Mouse (Mus musculus) stomach, postnatal 0 days (tissue): ENCODE measurements around the gene Slain1. TPM values are rescaled to one million over a fixed set of nuclear protein-coding genes. Genes with fewer than 3 reads are reported as not detected.

Source experiments
- ATAC-seq: fragments of 200-750 bp; cut with Nextera tagmentation; 2 replicates; pipeline ENCODE4 v1.8.0; 2017; ENCODE audit not compliant: low FRiP score, low TSS enrichment
- DNase-seq: peaks from one replicate; pipeline ENCODE4 v3.0.0-alpha.2; 2016; ENCODE audit warnings: low spot score
- H3K27ac ChIP-seq: fragments of 300-500 bp; sonication (generic); replicated peaks from 2 replicates; pipeline ENCODE4 v1.5.1; 2014; ENCODE audit warnings: mild to moderate bottlenecking, control low read depth
- H3K27me3 ChIP-seq: fragments of 300-500 bp; sonication (generic); 2 replicates; pipeline ENCODE4 v1.6.1; 2014; ENCODE audit warnings: low read length; ENCODE audit not compliant: control insufficient read depth, insufficient read depth
- H3K36me3 ChIP-seq: fragments of 300-500 bp; sonication (generic); 2 replicates; pipeline ENCODE4 v1.6.1; 2014; ENCODE audit warnings: low read length, mixed read lengths; ENCODE audit not compliant: control insufficient read depth, insufficient read depth
- H3K4me1 ChIP-seq: fragments of 300-500 bp; sonication (generic); replicated peaks from 2 replicates; pipeline ENCODE4 v1.6.1; 2014; ENCODE audit warnings: antibody characterized with exemption; ENCODE audit not compliant: control insufficient read depth, insufficient read depth
- H3K4me2 ChIP-seq: fragments of 300-500 bp; sonication (generic); replicated peaks from 2 replicates; pipeline ENCODE4 v1.6.1; 2014; ENCODE audit warnings: low read depth, mild to moderate bottlenecking, control low read depth, moderate library complexity
- H3K4me3 ChIP-seq: fragments of 300-500 bp; sonication (generic); 2 replicates; pipeline ENCODE4 v1.5.1; 2014; ENCODE audit warnings: low read depth, low read length, control low read depth
- H3K9ac ChIP-seq: fragments of 300-500 bp; sonication (generic); 2 replicates; pipeline ENCODE4 v1.6.1; 2014; ENCODE audit warnings: mild to moderate bottlenecking, low read length, control low read depth, mixed read lengths
- H3K9me3 ChIP-seq: fragments of 300-500 bp; sonication (generic); 2 replicates; pipeline ENCODE4 v1.6.1; 2016; ENCODE audit warnings: low read length; ENCODE audit not compliant: control insufficient read depth
- CTCF ChIP-seq: IDR thresholded peaks from 2 replicates; pipeline ENCODE4 v1.5.1; 2016; ENCODE audit warnings: antibody characterized with exemption, low read depth, mild to moderate bottlenecking, moderate library complexity
- EP300 ChIP-seq: optimal IDR thresholded peaks from 2 replicates; pipeline ENCODE3; 2016; ENCODE audit warnings: antibody characterized with exemption
- WGBS: fragments of 180-500 bp; shearing (Covaris S2); extraction: QIAGEN DNeasy Blood & Tissue Kit; methylation state at CpG from one replicate; pipeline ENCODE4 v1.1.7; 2014; 5-methylcytosine and 5-hydroxymethylcytosine counted together
- polyA plus RNA-seq: library from polyadenylated mRNA; unstranded; fragments of >200 nt; fragmentation: Nextera tagmentation; extraction: Ambion mirVana; gene quantifications from 2 replicates; pipeline ENCODE4 v1.2.1, GENCODE M21; 2015

Gene Slain1
- polyA plus RNA-seq, 1 experiment from 2014 or later = 0.93 TPM

- no peak overlapping the region for H3K27ac ChIP-seq
- no peak overlapping the region for H3K4me2 ChIP-seq
- DNase-seq = no peak
- H3K27me3 ChIP-seq = no peaks in the 10 kb centered on the region
- H3K9me3 ChIP-seq = no peaks in the 10 kb centered on the region
- TF ChIP-seq EP300 = no peak
- TF ChIP-seq CTCF = no peak
- WGBS = 73% methylated on average over 3 of the region's 3 CpGs
- H3K9ac ChIP-seq = no peak overlapping the region
- no peaks in the 10 kb centered on the region for H3K4me1 ChIP-seq
- H3K36me3 ChIP-seq = no peaks in the 10 kb centered on the region
- no peak overlapping the region for H3K4me3 ChIP-seq
- no peak for ATAC-seq
These were observed 45.6 kb downstream of the Slain1 start for GRCm38 (mm10) chr14:103695620-103696019.

- no peak for DNase-seq
- Histone ChIP-seq H3K36me3 (no peaks in the 10 kb centered on the region), H3K4me3 (no peak overlapping the region), H3K4me2 (no peak overlapping the region), H3K9ac (no peak overlapping the region), H3K9me3 (no peaks in the 10 kb centered on the region), H3K27ac (no peak overlapping the region), H3K27me3 (no peaks in the 10 kb centered on the region), H3K4me1 (no peaks in the 10 kb centered on the region)
- WGBS = 82% methylated on average over 7 of the region's 7 CpGs
- TF ChIP-seq EP300 = no peak
- TF ChIP-seq CTCF = no peak
- ATAC-seq = no peak
These were observed 47.1 kb downstream of the Slain1 start for GRCm38 (mm10) chr14:103697101-103697500.

- Histone ChIP-seq H3K9ac (no peak overlapping the region), H3K9me3 (no peaks in the 10 kb centered on the region), H3K4me3 (no peak overlapping the region), H3K27ac (no peak overlapping the region), H3K27me3 (no peaks in the 10 kb centered on the region), H3K4me1 (no peaks in the 10 kb centered on the region), H3K36me3 (no peaks in the 10 kb centered on the region), H3K4me2 (no peak overlapping the region)
- DNase-seq = no peak
- TF ChIP-seq CTCF (no peak), EP300 (no peak)
- WGBS = 98% methylated on average over 6 of the region's 6 CpGs
- ATAC-seq = no peak
These were observed 49.3 kb downstream of the Slain1 start for GRCm38 (mm10) chr14:103699308-103699707.

GRCm38 (mm10) chr14:103702516-103702915 is 52.5 kb downstream of the Slain1 start:
- H3K4me2 ChIP-seq = no peak overlapping the region
- H3K9me3 ChIP-seq = no peaks in the 10 kb centered on the region
- H3K27ac ChIP-seq = no peak overlapping the region
- WGBS = 91% methylated on average over 18 of the region's 18 CpGs
- no peaks in the 10 kb centered on the region for H3K36me3 ChIP-seq
- no peak for ATAC-seq
- no peaks in the 10 kb centered on the region for H3K27me3 ChIP-seq
- no peak overlapping the region for H3K9ac ChIP-seq
- H3K4me3 ChIP-seq = no peak overlapping the region
- no peak for DNase-seq
- no peak for TF ChIP-seq EP300
- no peak for TF ChIP-seq CTCF
- no peaks in the 10 kb centered on the region for H3K4me1 ChIP-seq

- H3K27me3 ChIP-seq = no peaks in the 10 kb centered on the region
- no peak overlapping the region for H3K4me2 ChIP-seq
These were observed 54.7 kb downstream of the Slain1 start for GRCm38 (mm10) chr14:103704771-103705170.

GRCm38 (mm10) chr14:103706347-103706746 is 56.3 kb downstream of the Slain1 start:
- no peak overlapping the region for H3K27ac ChIP-seq
- ATAC-seq (no peak), DNase-seq (no peak)
- no peak overlapping the region for H3K9ac ChIP-seq
- no peaks in the 10 kb centered on the region for H3K36me3 ChIP-seq
- H3K4me3 ChIP-seq = no peak overlapping the region
- no peak for TF ChIP-seq CTCF
- no peak for TF ChIP-seq EP300
- H3K4me2 ChIP-seq = no peak overlapping the region
- no peaks in the 10 kb centered on the region for H3K4me1 ChIP-seq
- H3K9me3 ChIP-seq = no peaks in the 10 kb centered on the region
- 87% methylated on average over 6 of the region's 6 CpGs for WGBS
- H3K27me3 ChIP-seq = no peaks in the 10 kb centered on the region

More at GRCm38 (mm10) chr14:103704771-103705170, 54.7 kb downstream of the Slain1 start:
- Histone ChIP-seq H3K9me3 (no peaks in the 10 kb centered on the region), H3K4me3 (no peak overlapping the region), H3K27ac (no peak overlapping the region), H3K9ac (no peak overlapping the region), H3K4me1 (no peaks in the 10 kb centered on the region), H3K36me3 (no peaks in the 10 kb centered on the region)
- 71% methylated on average over 13 of the region's 13 CpGs for WGBS
- TF ChIP-seq CTCF = no peak
- TF ChIP-seq EP300 = no peak
- DNase-seq (no peak), ATAC-seq (no peak)
